Mouse (Mus musculus) MEL (cell line): ENCODE data around the gene Klhdc9. TPM values are rescaled to one million over a fixed set of nuclear protein-coding genes. Genes with fewer than 3 reads are reported as not detected.

Experiments used
- DNase-seq: peaks from one replicate; pipeline ENCODE4 v3.0.0; 2011; ENCODE audit warnings: low read depth, low spot score
- H3K27ac ChIP-seq: 2 replicates; pipeline ENCODE4 v1.5.1; 2012; ENCODE audit warnings: low read depth, mild to moderate bottlenecking, control low read depth, low read length, moderate library complexity; ENCODE audit not compliant: control insufficient read depth
- H3K27me3 ChIP-seq, 2 experiments: fragments of 150-350 bp in 1 of 2; sonication (generic) in 1 of 2; 2 replicates each; pipeline ENCODE4 v1.6.1; 2012; ENCODE audit warnings: low read length in 2 of 2, mild to moderate bottlenecking in 2 of 2, improper control_type of control experiment in 1 of 2, moderate library complexity in 1 of 2; ENCODE audit not compliant: insufficient read depth in 2 of 2, control insufficient read depth in 1 of 2
- H3K36me3 ChIP-seq, 2 experiments: 2 replicates each; pipeline ENCODE4 v1.6.1; 2012 to 2014; ENCODE audit warnings: low read length in 2 of 2, improper control_type of control experiment in 1 of 2, inconsistent platforms in 1 of 2, mild to moderate bottlenecking in 1 of 2; ENCODE audit not compliant: insufficient read depth in 2 of 2, control insufficient read depth in 1 of 2
- H3K4me1 ChIP-seq, 2 experiments: fragments of 150-350 bp in 1 of 2; sonication (generic) in 1 of 2; 2 replicates each; pipeline ENCODE4 v1.6.1; 2012; ENCODE audit warnings: low read length in 2 of 2, improper control_type of control experiment in 1 of 2, mild to moderate bottlenecking in 1 of 2; ENCODE audit not compliant: insufficient read depth in 2 of 2, control insufficient read depth in 1 of 2
- H3K4me3 ChIP-seq, 2 experiments: fragments of 150-350 bp in 1 of 2; sonication (generic) in 1 of 2; 2 replicates each; pipeline ENCODE4 v1.5.1; 2012; ENCODE audit warnings: low read depth in 2 of 2, low read length in 2 of 2, mild to moderate bottlenecking in 2 of 2, moderate library complexity in 2 of 2, control low read depth in 1 of 2, improper control_type of control experiment in 1 of 2; ENCODE audit not compliant: control insufficient read depth in 1 of 2, insufficient read depth in 1 of 2
- H3K79me2 ChIP-seq: 2 replicates; pipeline ENCODE4 v1.6.1; 2012; ENCODE audit warnings: mild to moderate bottlenecking, low read length, moderate library complexity; ENCODE audit not compliant: control insufficient read depth, poor library complexity, insufficient read depth
- H3K9ac ChIP-seq: 2 replicates; pipeline ENCODE4 v1.6.1; 2012; ENCODE audit warnings: low read depth, mild to moderate bottlenecking, control low read depth, low read length, moderate library complexity; ENCODE audit not compliant: control insufficient read depth, poor library complexity, severe bottlenecking
- H3K9me3 ChIP-seq: fragments of 150-350 bp; sonication (generic); replicated peaks from 2 replicates; pipeline ENCODE4 v1.6.1; 2012; ENCODE audit warnings: mild to moderate bottlenecking, low read length, improper control_type of control experiment, moderate library complexity; ENCODE audit not compliant: insufficient read depth
- BHLHE40 ChIP-seq: IDR thresholded peaks from 2 replicates; pipeline ENCODE4 v1.6.1; 2012; ENCODE audit warnings: low read depth, mild to moderate bottlenecking, inconsistent platforms, low read length, improper control_type of control experiment, borderline replicate concordance
- CTCF ChIP-seq, 3 experiments: IDR thresholded peaks in 2 of 3; conservative IDR thresholded peaks in 1 of 3; 2 replicates each; pipeline ENCODE4 v1.5.1; 2011 to 2012; ENCODE audit warnings: low read length in 3 of 3, low read depth in 2 of 3, mild to moderate bottlenecking in 2 of 3, improper control_type of control experiment in 1 of 3, inconsistent platforms in 1 of 3, mixed read lengths in 1 of 3, moderate library complexity in 1 of 3; ENCODE audit not compliant: control insufficient read depth in 1 of 3, insufficient read depth in 1 of 3, poor library complexity in 1 of 3, severe bottlenecking in 1 of 3
- E2F4 ChIP-seq: IDR thresholded peaks from 2 replicates; pipeline ENCODE4 v1.6.1; 2011; ENCODE audit warnings: low read depth, low read length, improper control_type of control experiment, borderline replicate concordance
- ELF1 ChIP-seq: IDR thresholded peaks from 2 replicates; pipeline ENCODE4 v1.6.1; 2014; ENCODE audit warnings: low read depth, mild to moderate bottlenecking, inconsistent platforms, low read length, improper control_type of control experiment, moderate library complexity
- EP300 ChIP-seq, 2 experiments: IDR thresholded peaks; 2 replicates each; pipeline ENCODE4 v1.6.1; 2011; ENCODE audit warnings: improper control_type of control experiment in 2 of 2, low read length in 2 of 2, low read depth in 1 of 2, mild to moderate bottlenecking in 1 of 2
- ETS1 ChIP-seq: IDR thresholded peaks from 2 replicates; pipeline ENCODE4 v1.6.1; 2012; ENCODE audit warnings: low read depth, mild to moderate bottlenecking, inconsistent platforms, low read length, improper control_type of control experiment, moderate library complexity
- GABPA ChIP-seq: IDR thresholded peaks from 2 replicates; pipeline ENCODE4 v1.6.1; 2012; ENCODE audit warnings: low read depth, mild to moderate bottlenecking, inconsistent platforms, low read length, improper control_type of control experiment, moderate library complexity
- GATA1 ChIP-seq: IDR thresholded peaks from 2 replicates; pipeline ENCODE4 v1.6.1; 2011; ENCODE audit warnings: low read depth, low read length, improper control_type of control experiment
- KAT2A ChIP-seq: conservative IDR thresholded peaks from 2 replicates; pipeline ENCODE4 v1.6.1; 2012; ENCODE audit warnings: low read depth, low read length, improper control_type of control experiment, inconsistent platforms
- MAFK ChIP-seq: IDR thresholded peaks from 2 replicates; pipeline ENCODE4 v1.6.1; 2011; ENCODE audit warnings: low read depth, mild to moderate bottlenecking, low read length, improper control_type of control experiment, borderline replicate concordance
- MAX ChIP-seq: IDR thresholded peaks from 2 replicates; pipeline ENCODE4 v1.6.1; 2011; ENCODE audit warnings: low read length, improper control_type of control experiment
- MAZ ChIP-seq: IDR thresholded peaks from 2 replicates; pipeline ENCODE4 v1.6.1; 2012; ENCODE audit warnings: low read depth, mild to moderate bottlenecking, inconsistent platforms, low read length, improper control_type of control experiment
- MXI1 ChIP-seq: IDR thresholded peaks from 2 replicates; pipeline ENCODE4 v1.6.1; 2011; ENCODE audit warnings: mild to moderate bottlenecking, low read depth, low read length, improper control_type of control experiment
- MYB ChIP-seq: IDR thresholded peaks from 2 replicates; pipeline ENCODE4 v1.6.1; 2011; ENCODE audit warnings: mild to moderate bottlenecking, low read depth, low read length, improper control_type of control experiment
- NELFE ChIP-seq: IDR thresholded peaks from 2 replicates; pipeline ENCODE4 v1.6.1; 2011; ENCODE audit warnings: low read depth, low read length, improper control_type of control experiment
- NRF1 ChIP-seq: IDR thresholded peaks from 2 replicates; pipeline ENCODE4 v1.6.1; 2014; ENCODE audit warnings: low read depth, mild to moderate bottlenecking, inconsistent platforms, low read length, improper control_type of control experiment, moderate library complexity; ENCODE audit not compliant: poor library complexity, insufficient read depth, severe bottlenecking
- POLR2AphosphoS2 ChIP-seq: IDR thresholded peaks from 2 replicates; pipeline ENCODE4 v1.6.1; 2011; ENCODE audit warnings: low read length, improper control_type of control experiment
- POLR2AphosphoS5 ChIP-seq: IDR thresholded peaks from 2 replicates; pipeline ENCODE4 v1.6.1; 2012; ENCODE audit warnings: low read depth, borderline replicate concordance, mild to moderate bottlenecking, inconsistent platforms, low read length, moderate library complexity, mixed read lengths
- RAD21 ChIP-seq: IDR thresholded peaks from 2 replicates; pipeline ENCODE4 v1.6.1; 2011; ENCODE audit warnings: mild to moderate bottlenecking, low read depth, low read length, improper control_type of control experiment
- RCOR1 ChIP-seq: IDR thresholded peaks from 2 replicates; pipeline ENCODE4 v1.6.1; 2012; ENCODE audit warnings: low read depth, mild to moderate bottlenecking, inconsistent platforms, low read length, improper control_type of control experiment
- SIN3A ChIP-seq: IDR thresholded peaks from 2 replicates; pipeline ENCODE4 v1.6.1; 2012; ENCODE audit warnings: low read length, improper control_type of control experiment, inconsistent platforms
- TAL1 ChIP-seq: IDR thresholded peaks from 2 replicates; pipeline ENCODE4 v1.6.1; 2012; ENCODE audit warnings: mild to moderate bottlenecking, inconsistent platforms, low read length, moderate library complexity, mixed read lengths
- TCF12 ChIP-seq: IDR thresholded peaks from 2 replicates; pipeline ENCODE4 v1.6.1; 2014; ENCODE audit warnings: low read depth, mild to moderate bottlenecking, inconsistent platforms, low read length, improper control_type of control experiment, moderate library complexity
- USF2 ChIP-seq, 2 experiments: IDR thresholded peaks; 2 replicates each; pipeline ENCODE4 v1.6.1; 2011 to 2012; ENCODE audit warnings: improper control_type of control experiment in 2 of 2, low read length in 2 of 2, borderline replicate concordance in 1 of 2, inconsistent platforms in 1 of 2, low read depth in 1 of 2, mild to moderate bottlenecking in 1 of 2; ENCODE audit not compliant: insufficient read depth in 1 of 2
- ZC3H11A ChIP-seq: IDR thresholded peaks from 2 replicates; pipeline ENCODE4 v1.6.1; 2012; ENCODE audit warnings: low read depth, mild to moderate bottlenecking, inconsistent platforms, low read length, improper control_type of control experiment
- ZKSCAN1 ChIP-seq: IDR thresholded peaks from 2 replicates; pipeline ENCODE4 v1.6.1; 2012; ENCODE audit warnings: low read depth, mild to moderate bottlenecking, inconsistent platforms, low read length, improper control_type of control experiment, moderate library complexity
- ZNF384 ChIP-seq: IDR thresholded peaks from 2 replicates; pipeline ENCODE4 v1.6.1; 2012; ENCODE audit warnings: low read depth, mild to moderate bottlenecking, inconsistent platforms, low read length, improper control_type of control experiment
- polyA plus RNA-seq, 2 experiments: library from polyadenylated mRNA; stranded (reverse) in 1 of 2; unstranded in 1 of 2; fragments of >175 nt in 1 of 2; fragments of >200 nt in 1 of 2; gene quantifications; 2 replicates each; pipeline versions ENCODE4 v1.2.1 to v1.2.4; 2012; ENCODE audit warnings: low replicate concordance in 2 of 2, low read depth in 1 of 2; ENCODE audit not compliant: insufficient read length in 2 of 2, insufficient read depth in 1 of 2, missing spikeins in 1 of 2
- total RNA-seq: library from RNA; depleted of rRNA; stranded (reverse); fragments of 300-350 nt; gene quantifications from 2 replicates; pipeline ENCODE4 v1.2.3, GENCODE M21; 2012

The Klhdc9 gene
- total and polyA plus RNA-seq, 3 experiments = 0.08 TPM; not detected in 2

DNA sequence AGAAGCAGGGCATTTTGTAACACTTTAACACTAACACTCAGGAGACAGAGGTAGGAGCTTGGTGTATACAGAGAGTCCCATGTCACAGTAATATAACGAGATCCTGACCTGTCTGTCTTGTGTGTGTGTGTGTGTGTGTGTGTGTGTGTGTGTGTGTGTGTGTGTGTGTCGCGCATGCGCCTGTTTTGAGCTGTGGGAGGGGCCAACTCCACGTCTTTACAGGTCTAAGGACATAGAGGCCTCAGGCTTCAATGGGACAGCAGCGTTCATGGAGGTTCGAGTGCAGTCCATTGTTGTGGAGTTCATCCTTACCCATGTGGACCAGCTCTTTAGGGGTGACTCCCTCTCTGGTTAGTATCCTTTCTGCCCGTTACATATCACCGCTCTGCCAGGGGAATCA, 42.4 kb upstream of the Klhdc9 start:
- no peak for TF ChIP-seq TAL1
- TF ChIP-seq ZNF384 = no peak
- TF ChIP-seq GABPA = no peak
- no peak for TF ChIP-seq E2F4
- no peak for TF ChIP-seq SIN3A
- no peak for TF ChIP-seq EP300 (IDR thresholded peaks at IDR 0.05; ENCODE audit: low read depth in 1 of 2, low read length in 2 of 2)
- no peak for TF ChIP-seq MAZ
- no peak for TF ChIP-seq KAT2A
- TF ChIP-seq NRF1 = no peak
- no peak for TF ChIP-seq NELFE
- no peak for TF ChIP-seq RCOR1
- no peak for TF ChIP-seq ETS1
- TF ChIP-seq MYB = no peak
- TF ChIP-seq BHLHE40 = no peak
- no peak for TF ChIP-seq TCF12
- TF ChIP-seq GATA1 = no peak
- no peak for TF ChIP-seq POLR2AphosphoS5
- no peak for TF ChIP-seq MXI1
- no peak for TF ChIP-seq CTCF (IDR thresholded peaks at IDR 0.05 in 2 of 3, conservative IDR thresholded peaks at IDR 0.05 in 1 of 3; ENCODE audit: control insufficient read depth in 1 of 3, insufficient read depth in 1 of 3, low read depth in 2 of 3, low read length in 3 of 3, poor library complexity in 1 of 3, severe bottlenecking in 1 of 3)
- no peak for TF ChIP-seq RAD21
- H3K27ac ChIP-seq = no peak overlapping the region
- H3K36me3 ChIP-seq = peaks cover 0 to 4% of the 10 kb centered on the region in 2 experiments; a peak in 1 of 4 replicates
- no peaks in the 10 kb centered on the region for H3K79me2 ChIP-seq
- H3K4me3 ChIP-seq = no peak overlapping the region
- no peak overlapping the region for H3K9ac ChIP-seq
- no peak for DNase-seq
- H3K27me3 ChIP-seq = no peaks in the 10 kb centered on the region
- no peaks in the 10 kb centered on the region for H3K9me3 ChIP-seq
- no peaks in the 10 kb centered on the region for H3K4me1 ChIP-seq

DNA sequence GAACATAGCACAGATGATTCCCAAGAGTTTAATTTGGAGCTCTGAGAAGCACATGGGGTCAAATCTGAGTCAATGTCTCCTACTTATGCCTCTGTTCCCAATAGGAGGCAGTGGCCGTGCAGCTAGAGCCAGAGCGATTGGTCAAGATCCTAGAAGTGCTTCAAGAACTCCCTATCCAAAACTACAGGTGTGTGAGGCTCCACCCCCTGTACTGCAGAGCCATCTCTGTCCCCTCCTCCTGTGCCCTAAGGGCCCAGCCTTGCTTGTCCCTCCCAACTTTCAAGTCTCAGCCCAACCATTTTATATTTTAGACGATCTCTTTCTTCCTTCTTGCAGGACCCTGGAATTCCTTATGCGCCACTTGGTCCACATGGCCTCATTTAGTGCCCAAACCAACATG, 41.2 kb upstream of the Klhdc9 start:
- Histone ChIP-seq H3K9ac (no peak overlapping the region), H3K4me1 (no peaks in the 10 kb centered on the region), H3K27ac (no peak overlapping the region), H3K9me3 (no peaks in the 10 kb centered on the region), H3K79me2 (no peaks in the 10 kb centered on the region), H3K27me3 (no peaks in the 10 kb centered on the region), H3K4me3 (no peak overlapping the region), H3K36me3 (peaks cover 0 to 4% of the 10 kb centered on the region in 2 experiments; a peak in 1 of 4 replicates)
- no peak for TF ChIP-seq ZKSCAN1
- no peak for TF ChIP-seq POLR2AphosphoS5
- no peak for TF ChIP-seq MAX
- no peak for TF ChIP-seq ELF1
- TF ChIP-seq MYB = no peak
- TF ChIP-seq E2F4 = no peak
- no peak for TF ChIP-seq MAFK
- TF ChIP-seq RAD21 = no peak
- TF ChIP-seq GATA1 = no peak
- TF ChIP-seq USF2 (IDR thresholded peaks at IDR 0.05; ENCODE audit: borderline replicate concordance in 1 of 2, insufficient read depth in 1 of 2, low read depth in 1 of 2, low read length in 2 of 2) = no peak
- no peak for TF ChIP-seq ZC3H11A
- no peak for TF ChIP-seq POLR2AphosphoS2
- TF ChIP-seq RCOR1 = no peak
- no peak for TF ChIP-seq NELFE
- no peak for TF ChIP-seq CTCF (IDR thresholded peaks at IDR 0.05 in 2 of 3, conservative IDR thresholded peaks at IDR 0.05 in 1 of 3; ENCODE audit: control insufficient read depth in 1 of 3, insufficient read depth in 1 of 3, low read depth in 2 of 3, low read length in 3 of 3, poor library complexity in 1 of 3, severe bottlenecking in 1 of 3)
- no peak for DNase-seq
